Mouse (Mus musculus) kidney, adult 2 months (tissue): Measurements from ENCODE around the gene Fktn.

Experiments used
- CTCF ChIP-seq: fragments of 200-500 bp; conservative IDR thresholded peaks from 2 replicates; pipeline ENCODE4 v1.5.1; 2011; ENCODE audit warnings: low read depth, mild to moderate bottlenecking, control low read depth, low read length, moderate library complexity, mixed read lengths; ENCODE audit not compliant: insufficient read depth, insufficient read length
- POLR2A ChIP-seq: fragments of 200-500 bp; IDR thresholded peaks from one replicate; pipeline ENCODE4 v1.6.1; 2011; ENCODE audit warnings: low read depth, low read length, control low read depth

DNA sequence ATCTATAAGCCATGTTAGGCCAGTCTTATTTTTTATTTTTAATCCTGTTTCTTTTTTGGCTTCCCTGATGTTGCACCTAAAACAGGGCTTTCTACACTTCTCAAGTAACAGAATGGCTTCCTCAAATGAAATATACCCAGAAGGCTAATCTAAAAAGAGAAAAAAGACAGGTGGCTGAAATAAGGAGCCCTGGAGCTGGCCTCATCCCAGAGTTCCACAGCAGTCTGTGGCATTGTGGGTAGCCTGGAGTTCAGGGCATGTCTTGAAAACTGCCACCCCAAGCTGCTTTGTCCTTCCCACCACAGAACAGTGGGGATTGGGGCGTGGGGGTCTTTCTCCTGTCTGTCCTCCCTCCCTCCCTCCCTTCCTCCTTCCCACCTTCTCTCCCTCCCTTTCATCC, 22.4 kb upstream of the Fktn start:
- TF ChIP-seq POLR2A = no peak
- TF ChIP-seq CTCF = no peak
